Mouse (Mus musculus): ENCODE results near the gene Ankrd2. TPM values are rescaled to one million over a fixed set of nuclear protein-coding genes. Genes with fewer than 3 reads are reported as not detected.

Gene Ankrd2
- polyA plus RNA-seq, 1 experiment from 2014 or later, result 0.11 TPM

DNA sequence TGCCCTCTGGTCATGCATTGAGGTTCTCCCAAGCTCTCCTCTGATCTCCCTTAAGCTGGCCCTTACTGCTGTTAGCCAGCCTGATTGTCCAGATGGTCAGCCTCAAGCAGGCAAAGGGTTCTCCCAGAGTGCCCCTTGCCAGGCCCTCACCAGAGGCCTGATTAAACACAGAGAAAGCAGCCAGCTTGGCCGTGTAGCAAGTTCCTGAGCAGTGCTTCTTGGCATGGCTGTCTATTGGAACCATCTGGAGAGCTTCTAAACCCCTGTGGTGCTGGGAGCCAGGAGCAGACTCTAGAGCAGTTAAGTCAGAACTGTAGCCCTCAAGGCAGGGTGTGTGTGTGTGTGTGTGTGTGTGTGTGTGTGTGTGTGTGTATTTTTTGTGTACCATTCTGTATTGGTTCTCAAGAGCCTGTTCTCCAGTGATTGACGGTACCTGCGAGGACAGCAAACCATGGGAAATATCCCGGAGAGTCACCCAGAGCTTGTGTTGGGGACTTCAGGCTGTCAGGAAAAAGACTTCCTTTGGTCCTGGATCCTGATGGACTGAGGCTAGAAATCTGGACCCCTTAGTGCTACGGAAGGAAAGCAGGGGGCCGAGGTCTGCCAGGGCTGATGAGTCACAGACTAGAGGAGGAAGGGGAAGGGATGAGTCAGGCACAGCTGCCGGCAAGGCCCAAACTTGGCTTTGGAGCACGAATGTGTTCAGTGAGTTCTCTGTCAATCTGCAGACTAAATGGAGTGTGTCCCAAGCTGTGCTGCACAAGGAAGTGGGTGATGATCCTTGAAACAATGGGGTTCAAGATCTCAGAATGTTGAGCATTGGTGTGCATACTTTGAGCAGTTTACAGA is 18.2 kb upstream of the Ankrd2 start:
- ATAC-seq (replicated peaks; ENCODE audit: low FRiP score, low read depth) (no peak; the same call in 1 of the 2 replicates), DNase-seq (ENCODE audit: low spot score) (peak; percentile 71)
- Histone ChIP-seq H3K27me3 (ENCODE audit: insufficient read depth, low read length) (no peaks in the 10 kb centered on the region), H3K9me3 (replicated peaks; ENCODE audit: low read length) (no peaks in the 10 kb centered on the region), H3K27ac (peak overlapping the region; percentile 79), H3K4me3 (replicated peaks; ENCODE audit: low read depth, low read length) (no peak overlapping the region), H3K9ac (ENCODE audit: low read depth, low read length) (no peak overlapping the region), H3K4me2 (ENCODE audit: low read length) (no peak overlapping the region), H3K4me1 (replicated peaks; ENCODE audit: insufficient read depth, low read length) (peaks cover 30% of the 10 kb centered on the region), H3K36me3 (ENCODE audit: insufficient read depth, low read length) (no peaks in the 10 kb centered on the region)
- 42% methylated on average over 8 of the region's 8 CpGs for WGBS
- no peak for TF ChIP-seq CTCF (IDR thresholded peaks at IDR 0.05; ENCODE audit: low read depth)

DNA sequence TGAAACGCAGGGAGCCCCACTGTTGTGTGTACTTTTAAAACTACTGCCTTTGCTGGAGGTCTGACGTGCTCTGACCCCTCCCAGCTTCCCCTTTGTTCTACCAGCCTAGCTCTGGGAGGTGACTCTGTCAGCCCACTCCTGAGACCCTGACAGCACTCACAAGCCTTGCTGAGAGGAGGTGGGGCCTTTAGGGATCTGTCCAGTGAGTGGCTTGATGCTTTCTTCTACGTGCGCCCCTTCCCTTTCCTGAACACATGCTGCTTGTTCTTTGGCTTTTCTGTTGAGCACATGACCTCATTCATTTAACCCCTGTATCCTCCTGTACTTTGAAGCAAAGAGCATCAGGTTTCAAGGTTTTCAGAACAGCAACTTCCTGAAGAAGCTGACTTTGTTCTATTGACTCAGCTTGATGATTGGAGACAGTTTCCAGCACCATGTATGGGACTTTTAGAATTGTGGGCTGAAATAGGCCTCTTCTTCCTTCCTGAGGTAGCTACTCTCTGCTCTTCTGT is 16.7 kb upstream of the Ankrd2 start:
- Histone ChIP-seq H3K27me3 (ENCODE audit: insufficient read depth, low read length) (no peaks in the 10 kb centered on the region), H3K4me2 (ENCODE audit: low read length) (no peak overlapping the region), H3K36me3 (ENCODE audit: insufficient read depth, low read length) (no peaks in the 10 kb centered on the region), H3K4me1 (replicated peaks; ENCODE audit: insufficient read depth, low read length) (peaks cover 30% of the 10 kb centered on the region), H3K9ac (ENCODE audit: low read depth, low read length) (no peak overlapping the region), H3K4me3 (replicated peaks; ENCODE audit: low read depth, low read length) (no peak overlapping the region), H3K9me3 (replicated peaks; ENCODE audit: low read length) (no peaks in the 10 kb centered on the region), H3K27ac (peak overlapping the region; percentile 32)
- DNase-seq (ENCODE audit: low spot score) (peak; percentile 67), ATAC-seq (replicated peaks; ENCODE audit: low FRiP score, low read depth) (peak; percentile 44; the same call in 1 of the 2 replicates)
- no peak for TF ChIP-seq CTCF (IDR thresholded peaks at IDR 0.05; ENCODE audit: low read depth)
- WGBS, result 24% methylated on average over 4 of the region's 4 CpGs

DNA sequence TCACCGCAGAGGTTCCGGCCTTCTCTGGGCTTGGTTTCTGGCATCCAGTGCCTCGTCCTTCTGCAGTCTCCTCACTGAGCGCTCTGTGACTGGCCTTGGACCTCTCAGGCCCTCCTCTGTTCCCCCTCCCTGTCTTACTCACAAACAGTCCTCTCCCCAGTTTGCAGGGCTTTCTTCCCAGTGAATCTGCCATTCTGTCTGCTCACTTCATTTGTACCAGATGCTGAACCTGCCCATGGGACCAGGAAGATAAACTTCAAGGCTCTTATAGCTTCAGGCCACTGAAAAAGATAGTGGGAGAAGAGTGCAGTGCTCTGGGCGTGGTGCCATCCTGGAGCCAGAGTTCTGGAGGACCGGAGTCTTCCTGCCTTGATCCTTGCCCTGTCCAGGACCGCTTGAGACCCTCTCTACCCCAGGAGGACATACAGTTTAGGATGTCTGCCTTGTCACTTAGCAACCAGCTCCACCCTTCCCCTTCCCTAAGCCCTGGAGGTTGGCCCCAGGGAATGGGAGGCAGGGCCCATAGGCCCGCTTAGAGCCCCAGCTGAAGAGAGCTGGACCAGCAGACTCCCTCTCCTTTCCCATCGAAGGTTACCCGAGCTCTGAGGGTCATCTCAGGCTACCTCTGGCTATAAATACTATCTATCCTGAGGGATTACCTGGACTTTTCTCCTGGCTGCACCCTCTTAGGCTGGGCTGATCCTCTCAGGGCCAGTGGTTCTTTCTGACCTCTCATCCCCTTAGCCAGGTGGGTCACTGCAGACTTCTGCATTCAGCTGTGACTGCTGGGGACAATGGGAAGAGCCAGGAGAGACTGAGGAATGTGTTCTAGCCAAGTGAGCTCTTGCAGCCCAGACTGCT is 13.9 kb upstream of the Ankrd2 start:
- H3K36me3 ChIP-seq (ENCODE audit: insufficient read depth, low read length), result no peaks in the 10 kb centered on the region
- no peak overlapping the region for H3K9ac ChIP-seq (ENCODE audit: low read depth, low read length)
- H3K4me1 ChIP-seq (replicated peaks; ENCODE audit: insufficient read depth, low read length), result peaks cover 28% of the 10 kb centered on the region
- H3K9me3 ChIP-seq (replicated peaks; ENCODE audit: low read length), result no peaks in the 10 kb centered on the region
- DNase-seq (ENCODE audit: low spot score) (no peak), ATAC-seq (replicated peaks; ENCODE audit: low FRiP score, low read depth) (no peak)
- H3K27me3 ChIP-seq (ENCODE audit: insufficient read depth, low read length), result no peaks in the 10 kb centered on the region
- H3K4me2 ChIP-seq (ENCODE audit: low read length), result no peak overlapping the region
- H3K27ac ChIP-seq, result no peak overlapping the region
- TF ChIP-seq CTCF (IDR thresholded peaks at IDR 0.05; ENCODE audit: low read depth), result no peak
- 53% methylated on average over 10 of the region's 10 CpGs for WGBS
- H3K4me3 ChIP-seq (replicated peaks; ENCODE audit: low read depth, low read length), result no peak overlapping the region

DNA sequence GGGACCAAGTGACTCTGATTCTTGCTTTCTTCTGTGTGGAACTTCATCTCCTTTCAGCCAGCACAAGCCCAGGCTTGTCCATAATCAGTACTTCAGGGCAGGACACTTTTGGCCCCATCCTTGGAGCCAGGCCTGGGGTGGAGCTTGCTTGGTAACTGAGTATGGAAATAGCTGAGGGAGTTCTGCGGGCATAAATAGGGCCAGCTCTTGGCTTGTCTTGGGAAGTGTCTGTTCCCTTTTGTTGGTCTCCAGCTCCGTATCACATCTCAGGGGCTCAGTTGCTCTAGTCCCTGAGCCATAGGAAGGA is 13.3 kb upstream of the Ankrd2 start:
- TF ChIP-seq CTCF (IDR thresholded peaks at IDR 0.05; ENCODE audit: low read depth), result no peak

DNA sequence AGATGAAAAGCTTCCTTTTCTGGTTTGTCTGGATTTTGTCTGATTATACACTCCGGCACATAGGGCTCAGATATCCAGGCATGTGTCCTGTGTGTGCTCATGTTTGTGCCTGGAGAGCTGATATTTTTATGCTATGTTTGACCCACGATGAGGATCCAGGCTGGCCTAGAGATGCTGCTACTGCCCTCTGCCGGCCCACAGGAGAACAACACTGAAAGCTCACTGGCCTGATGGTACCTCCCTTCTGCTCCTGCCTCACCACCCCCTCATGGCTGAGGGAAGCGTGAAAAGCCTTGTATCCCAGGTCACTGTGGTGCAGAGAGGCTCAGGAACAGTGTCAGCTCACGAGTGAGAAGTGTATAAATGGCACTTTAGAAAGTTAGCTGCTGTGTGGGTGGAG is 9.6 kb upstream of the Ankrd2 start:
- H3K9ac ChIP-seq (ENCODE audit: low read depth, low read length), result no peak overlapping the region
- H3K27me3 ChIP-seq (ENCODE audit: insufficient read depth, low read length), result no peaks in the 10 kb centered on the region
- TF ChIP-seq CTCF (IDR thresholded peaks at IDR 0.05; ENCODE audit: low read depth), result peak; percentile 98
- no peaks in the 10 kb centered on the region for H3K9me3 ChIP-seq (replicated peaks; ENCODE audit: low read length)
- peak; percentile 95 for DNase-seq (ENCODE audit: low spot score)
- H3K36me3 ChIP-seq (ENCODE audit: insufficient read depth, low read length), result no peaks in the 10 kb centered on the region
- H3K4me2 ChIP-seq (ENCODE audit: low read length), result no peak overlapping the region
- no peak overlapping the region for H3K27ac ChIP-seq
- 4% methylated on average over 5 of the region's 5 CpGs for WGBS
- H3K4me3 ChIP-seq (replicated peaks; ENCODE audit: low read depth, low read length), result no peak overlapping the region
- peaks cover 9% of the 10 kb centered on the region; the same call in 1 of the 2 replicates for H3K4me1 ChIP-seq (replicated peaks; ENCODE audit: insufficient read depth, low read length)
- peak; percentile 34; the same call in 1 of the 2 replicates for ATAC-seq (replicated peaks; ENCODE audit: low FRiP score, low read depth)

More for the DNA sequence above, 13.3 kb upstream of the Ankrd2 start:
- H3K4me3 ChIP-seq (replicated peaks; ENCODE audit: low read depth, low read length), result no peak overlapping the region
- 74% methylated on average over 2 of the region's 2 CpGs for WGBS
- H3K27me3 ChIP-seq (ENCODE audit: insufficient read depth, low read length), result no peaks in the 10 kb centered on the region
- no peak overlapping the region for H3K4me2 ChIP-seq (ENCODE audit: low read length)
- H3K9me3 ChIP-seq (replicated peaks; ENCODE audit: low read length), result no peaks in the 10 kb centered on the region
- DNase-seq (ENCODE audit: low spot score) (no peak), ATAC-seq (replicated peaks; ENCODE audit: low FRiP score, low read depth) (no peak)
- H3K9ac ChIP-seq (ENCODE audit: low read depth, low read length), result no peak overlapping the region
- peaks cover 22% of the 10 kb centered on the region for H3K4me1 ChIP-seq (replicated peaks; ENCODE audit: insufficient read depth, low read length)
- H3K36me3 ChIP-seq (ENCODE audit: insufficient read depth, low read length), result no peaks in the 10 kb centered on the region
- H3K27ac ChIP-seq, result no peak overlapping the region

DNA sequence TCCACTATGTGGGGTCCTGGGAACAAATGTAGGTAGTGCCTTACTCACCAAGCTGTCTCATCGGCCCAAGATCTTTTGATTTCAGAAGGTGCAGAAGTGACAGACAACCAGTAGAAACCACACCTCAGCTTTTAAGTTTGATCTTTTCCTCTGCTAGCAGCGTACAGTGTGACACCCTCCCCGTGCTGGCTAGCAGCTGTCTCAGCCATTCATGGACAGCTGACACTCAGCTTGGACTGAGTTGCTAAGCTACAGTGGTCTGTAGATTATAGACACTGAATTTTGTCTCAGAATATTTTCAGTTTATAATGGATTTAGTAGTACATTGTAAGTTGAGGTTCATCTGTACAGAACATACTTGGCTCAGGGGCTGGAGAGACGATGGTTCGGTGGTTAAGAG is 4.7 kb upstream of the Ankrd2 start:
- WGBS, result 80% methylated on average over 5 of the region's 5 CpGs
- H3K27me3 ChIP-seq (ENCODE audit: insufficient read depth, low read length), result no peaks in the 10 kb centered on the region
- H3K4me2 ChIP-seq (ENCODE audit: low read length), result no peak overlapping the region
- no peak for ATAC-seq (replicated peaks; ENCODE audit: low FRiP score, low read depth)
- no peaks in the 10 kb centered on the region for H3K9me3 ChIP-seq (replicated peaks; ENCODE audit: low read length)
- DNase-seq (ENCODE audit: low spot score), result no peak
- H3K4me3 ChIP-seq (replicated peaks; ENCODE audit: low read depth, low read length), result no peak overlapping the region
- no peak for TF ChIP-seq CTCF (IDR thresholded peaks at IDR 0.05; ENCODE audit: low read depth)
- no peak overlapping the region for H3K9ac ChIP-seq (ENCODE audit: low read depth, low read length)
- no peak overlapping the region for H3K27ac ChIP-seq
- H3K4me1 ChIP-seq (replicated peaks; ENCODE audit: insufficient read depth, low read length), result no peaks in the 10 kb centered on the region
- H3K36me3 ChIP-seq (ENCODE audit: insufficient read depth, low read length), result peaks cover 23% of the 10 kb centered on the region
